ENCODE assay signal across 8 mouse cellular contexts in the genomic region with DNA sequence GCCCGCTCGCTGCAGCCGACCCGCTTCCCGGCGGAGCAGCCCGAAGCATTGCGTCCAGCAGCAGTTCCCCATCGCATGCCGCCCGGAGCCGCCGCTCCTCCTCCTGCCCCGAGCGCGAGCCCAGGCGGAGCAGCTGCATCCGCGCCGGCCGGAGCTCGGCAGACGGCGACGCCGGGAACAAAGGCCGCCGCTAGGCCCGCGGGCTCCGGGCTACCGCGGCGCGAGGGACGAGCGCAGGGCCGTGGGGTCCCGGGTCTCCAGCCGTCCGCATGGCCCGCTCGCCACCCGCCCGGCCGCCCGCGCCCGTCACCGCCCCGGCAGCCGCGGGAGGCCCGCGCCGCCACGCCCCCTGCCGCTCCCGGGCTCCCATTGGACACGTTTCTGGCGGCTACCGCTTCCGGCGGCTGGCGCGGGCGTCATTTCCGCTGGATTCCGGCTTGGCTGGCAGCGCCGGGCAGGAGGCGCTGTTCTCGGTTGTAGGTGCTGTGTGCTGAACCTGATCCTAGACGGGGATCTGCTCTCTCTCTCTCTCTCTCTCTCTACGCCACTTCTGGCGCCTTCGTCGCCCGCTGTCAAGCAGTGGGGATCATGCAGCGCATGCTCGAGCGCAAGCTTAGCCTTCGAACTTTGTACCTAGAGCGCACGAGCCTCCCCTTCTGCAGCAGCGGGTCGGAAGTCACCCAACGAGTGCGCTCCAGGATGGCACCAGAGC. TPM values are rescaled to one million over a fixed set of nuclear protein-coding genes. Genes with fewer than 3 reads are reported as not detected.
DNase-seq lines count a peak whose midpoint lies in the region; ATAC-seq lines count a peak whose summit lies in the region.

Gene Ap1ar (minus strand): TSS at position 370 of the 712 bp plus-strand sequence.

- H3K36me3 ChIP-seq in intestine, embryonic 14.5 days (ENCODE audit: control insufficient read depth, insufficient read depth, low read length), result no peaks in the 10 kb centered on the region

- peaks cover 20% of the 10 kb centered on the region for H3K4me1 ChIP-seq in intestine, embryonic 14.5 days (replicated peaks; ENCODE audit: control insufficient read depth, insufficient read depth, low read length)

- ATAC-seq in intestine, embryonic 14.5 days (replicated peaks; ENCODE audit: low FRiP score, low TSS enrichment, low read depth), result peak; percentile 96

- peak within 1 kb of the TSS; percentile 51 for H3K9ac ChIP-seq in intestine, embryonic 14.5 days (ENCODE audit: low read length)

- no peaks in the 10 kb centered on the region for H3K27me3 ChIP-seq in intestine, embryonic 14.5 days (replicated peaks; ENCODE audit: control insufficient read depth, insufficient read depth, low read length)

- H3K4me2 ChIP-seq in intestine, embryonic 14.5 days (ENCODE audit: low read length), result peak within 1 kb of the TSS; percentile 77

- intact Hi-C loops in left cerebral cortex, postnatal 14 days (cut with DNase I), result loop anchor here (10.0 kb wide), 1 partner anchor 213 kb away; no protein-coding TSS in a partner anchor

- H3K27ac ChIP-seq in intestine, embryonic 14.5 days (ENCODE audit: low read depth), result peak within 1 kb of the TSS; percentile 77

- peak; percentile 97 to 98 for DNase-seq in adrenal gland, adult (ENCODE audit: inconsistent age in 2 of 2, low spot score in 1 of 2)
- peak; percentile 96 for DNase-seq in embryo, embryonic 10.5 days (ENCODE audit: low spot score)
- DNase-seq in gastrocnemius, postnatal 25 days, result peak; percentile 95
- peak; percentile 95 for DNase-seq in intestine, embryonic 14.5 days (ENCODE audit: low spot score)
- peak; percentile 97 for DNase-seq in left cerebral cortex, postnatal 14 days (ENCODE audit: low spot score in 2 of 2)
- DNase-seq in mesoderm, embryonic 11.5 days (ENCODE audit: low read depth, low spot score), result peak; percentile 95
- DNase-seq in right cerebral cortex, postnatal 36 days (ENCODE audit: low spot score in 2 of 2), result peak; percentile 96
- peak; percentile 97 for DNase-seq in yolk sac, embryonic 10.5 days (ENCODE audit: low spot score)

- WGBS in intestine, embryonic 14.5 days, result under 1% methylated on average over 75 of the region's 89 CpGs

- H3K9me3 ChIP-seq in intestine, embryonic 14.5 days (ENCODE audit: control insufficient read depth, low read length), result no peaks in the 10 kb centered on the region

- H3K4me3 ChIP-seq in intestine, embryonic 14.5 days (ENCODE audit: low read depth, low read length), result peak within 1 kb of the TSS; percentile 60

RNA-seq across cellular contexts. Expression of gene Ap1ar, which starts in this region (rescaled TPM):
- total RNA-seq in gastrocnemius, postnatal 25 days (2021), result 10 to 100 TPM; 19.1 to 19.8 TPM
- polyA plus RNA-seq in intestine, embryonic 14.5 days (2014; fragmentation: Nextera tagmentation; extraction: Ambion mirVana), result 65.5 and 67.5 TPM in 2 replicates
- total RNA-seq in left cerebral cortex, postnatal 14 days (2021), result 10 to 100 TPM; 71.3 to 74.1 TPM

Comparison
In these comparisons a context has a peak if more than half of its experiments do, and no peak if none do; other contexts are left out.
1. Peak in every context shown above with its lines: DNase-seq, ATAC-seq, H3K4me3 ChIP-seq and H3K27ac ChIP-seq.